Mouse (Mus musculus) small intestine, adult 2 months (tissue): ENCODE measurements at regions not wholly inside any gene's neighbourhood (a gene's known extent, or its start where the extent isn't known, plus 50 kb on each side); places are given as distances from the start of the nearest gene placed in this dataset.

Experiments
- CTCF ChIP-seq: fragments of 200-500 bp; IDR thresholded peaks from 2 replicates; pipeline ENCODE4 v1.5.1; 2012; ENCODE audit warnings: low read depth, mild to moderate bottlenecking, control low read depth, inconsistent platforms, low read length, moderate library complexity, mixed read lengths; ENCODE audit not compliant: insufficient replicate concordance, insufficient read length; ENCODE audit errors: extremely low read depth
- POLR2A ChIP-seq: fragments of 200-500 bp; IDR thresholded peaks from 2 replicates; pipeline ENCODE4 v1.6.1; 2012; ENCODE audit warnings: low read depth, mild to moderate bottlenecking, control low read depth, inconsistent platforms, low read length, moderate library complexity

- TF ChIP-seq POLR2A (no peak), CTCF (no peak)
Measured at GRCm38 (mm10) chr4:81823566-81823965, 381.0 kb upstream of the Mpdz start.
